Mouse (Mus musculus) erythroblast, embryonic 14.5 days (primary cell): Measurements from ENCODE around the gene Haus3.

Experiments
- GATA1 ChIP-seq: IDR thresholded peaks from 2 replicates; pipeline ENCODE4 v1.6.1; 2012; ENCODE audit warnings: low read length, inconsistent platforms, mixed read lengths
- TAL1 ChIP-seq: IDR thresholded peaks from 3 replicates; pipeline ENCODE4 v1.6.1; 2012; ENCODE audit warnings: low read length, inconsistent platforms, mixed read lengths

GRCm38 (mm10) chr5:34174021-34174420 is 4.7 kb upstream of the Haus3 start:
- no peak for TF ChIP-seq GATA1
- TF ChIP-seq TAL1 = no peak
